Mouse (Mus musculus) cerebellum, adult 2 months (tissue): ENCODE measurements around the gene Phospho2. TPM values are rescaled to one million over a fixed set of nuclear protein-coding genes. Genes with fewer than 3 reads are reported as not detected.
A peak's percentile ranks its signal among the peaks of the same experiment; 100 is the strongest.

Experiments used
- DNase-seq, 2 experiments: peaks; one replicate each; pipeline ENCODE4 v3.0.0; 2021
- H3K27ac ChIP-seq: fragments of 200-500 bp; 2 replicates; pipeline ENCODE4 v1.5.1; 2012; ENCODE audit warnings: low read length, control low read depth, inconsistent platforms; ENCODE audit not compliant: insufficient read depth
- H3K27me3 ChIP-seq: fragments of 200-500 bp; 2 replicates; pipeline ENCODE4 v1.6.1; 2012; ENCODE audit warnings: inconsistent platforms, mild to moderate bottlenecking, low read length, moderate library complexity; ENCODE audit not compliant: control insufficient read depth, insufficient read depth
- H3K4me1 ChIP-seq: fragments of 200-500 bp; 2 replicates; pipeline ENCODE4 v1.6.1; 2011; ENCODE audit warnings: low read length; ENCODE audit not compliant: control insufficient read depth, insufficient read depth
- H3K4me3 ChIP-seq: fragments of 200-500 bp; replicated peaks from 2 replicates; pipeline ENCODE3; 2011; ENCODE audit warnings: mild to moderate bottlenecking, low read depth, low read length, control low read depth; ENCODE audit not compliant: insufficient read depth
- CTCF ChIP-seq: fragments of 200-500 bp; IDR thresholded peaks from 2 replicates; pipeline ENCODE4 v1.5.1; 2011; ENCODE audit warnings: low read depth, mild to moderate bottlenecking, control low read depth, low read length, moderate library complexity, borderline replicate concordance; ENCODE audit not compliant: insufficient read depth
- POLR2A ChIP-seq: fragments of 200-500 bp; IDR thresholded peaks from 2 replicates; pipeline ENCODE4 v1.6.1; 2011; ENCODE audit warnings: low read length, control low read depth, borderline replicate concordance; ENCODE audit not compliant: insufficient read depth
- WGBS: fragments of 180-500 bp; shearing (Covaris S2); methylation state at CpG from one replicate; pipeline ENCODE4 v1.1.7; 2018; 5-methylcytosine and 5-hydroxymethylcytosine counted together
- polyA plus RNA-seq: library from polyadenylated mRNA; depleted of rRNA; stranded (reverse); fragments of >200 nt; gene quantifications from 2 replicates; pipeline ENCODE4 v1.2.3, GENCODE M21; 2012; rRNA removed

Gene Phospho2
- polyA plus RNA-seq, 1 experiment: 51.7 TPM

DNA sequence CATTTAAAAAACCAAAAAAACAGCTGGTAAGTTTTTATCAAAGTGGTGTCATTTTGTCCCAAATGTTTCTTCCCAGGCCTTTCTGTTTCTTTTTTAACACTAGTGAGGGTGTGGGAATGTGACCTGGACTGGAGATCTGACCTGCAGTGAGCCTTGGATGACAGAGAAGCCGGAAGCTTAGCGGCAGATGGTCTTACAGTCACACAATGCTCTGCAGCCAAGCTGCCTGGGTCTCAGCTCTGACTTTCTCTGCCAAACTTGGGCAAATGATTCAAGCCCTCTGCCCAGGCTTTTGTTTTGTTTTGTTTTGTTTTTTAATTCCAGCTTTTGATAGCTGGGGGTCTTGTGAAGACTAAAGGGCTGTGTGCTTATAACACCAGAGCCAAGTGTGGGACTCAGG is 37.0 kb downstream of the Phospho2 start:
- TF ChIP-seq CTCF: no peak
- TF ChIP-seq POLR2A: 0 out of 2 replicates have a peak, but pooled peaks have one; percentile 32
- Histone ChIP-seq H3K4me1 (peaks cover 23% of the 10 kb centered on the region), H3K4me3 (no peak overlapping the region), H3K27ac (peak overlapping the region; percentile 91), H3K27me3 (no peaks in the 10 kb centered on the region)
- 4% methylated on average over 2 of the region's 2 CpGs for WGBS
- DNase-seq: peak; percentile 74 to 88

DNA sequence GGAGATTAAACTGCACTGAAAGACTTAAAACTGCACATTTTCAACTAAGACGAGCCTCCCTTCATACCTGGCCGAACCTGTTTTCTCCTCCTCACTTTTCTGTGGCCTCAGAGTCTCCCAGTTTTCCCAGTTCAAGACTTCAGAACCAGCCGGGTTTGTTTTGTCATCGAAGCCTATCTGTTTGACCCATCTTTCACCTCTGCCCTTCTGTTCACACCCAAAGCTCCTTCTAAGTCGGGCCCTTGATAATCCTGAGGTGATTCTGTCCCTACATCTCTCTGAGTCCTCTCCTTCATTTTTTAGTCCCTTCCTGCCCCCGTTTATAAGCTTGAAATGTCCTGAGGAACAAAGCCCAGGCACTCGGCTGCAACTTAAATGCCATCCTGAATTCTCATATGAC is 38.6 kb downstream of the Phospho2 start:
- TF ChIP-seq POLR2A: no peak
- no peak for TF ChIP-seq CTCF
- H3K27me3 ChIP-seq: no peaks in the 10 kb centered on the region
- DNase-seq: no peak
- H3K4me3 ChIP-seq: no peak overlapping the region
- WGBS: 62% methylated on average over 7 of the region's 7 CpGs
- H3K4me1 ChIP-seq: peaks cover 23% of the 10 kb centered on the region
- H3K27ac ChIP-seq: peak overlapping the region; percentile 4; the same call in 1 of the 2 replicates

DNA sequence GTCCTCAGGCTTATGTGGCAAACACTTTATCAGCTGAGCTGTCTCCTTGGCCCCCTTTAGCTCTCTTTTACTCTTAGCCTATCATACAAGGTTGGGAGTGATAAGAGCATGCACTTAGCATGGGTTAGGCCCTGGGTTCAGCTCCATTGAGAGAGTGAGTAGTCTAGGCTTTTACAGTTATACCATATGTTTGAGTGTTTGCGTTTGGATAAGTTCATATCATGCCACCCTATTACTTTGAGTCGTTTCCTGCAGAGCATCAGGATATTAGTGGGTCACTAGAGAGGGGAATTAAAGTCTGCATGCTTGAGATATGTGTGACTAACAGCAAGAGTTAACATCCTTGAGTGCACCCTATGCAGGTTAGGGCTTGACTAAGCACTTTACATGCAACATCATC is 40.3 kb downstream of the Phospho2 start:
- TF ChIP-seq CTCF (no peak), POLR2A (no peak)
- DNase-seq: no peak
- 93% methylated on average over 2 of the region's 2 CpGs for WGBS
- H3K4me3 ChIP-seq: no peak overlapping the region
- H3K27ac ChIP-seq: no peak overlapping the region
- peaks cover 20% of the 10 kb centered on the region for H3K4me1 ChIP-seq
- H3K27me3 ChIP-seq: no peaks in the 10 kb centered on the region

DNA sequence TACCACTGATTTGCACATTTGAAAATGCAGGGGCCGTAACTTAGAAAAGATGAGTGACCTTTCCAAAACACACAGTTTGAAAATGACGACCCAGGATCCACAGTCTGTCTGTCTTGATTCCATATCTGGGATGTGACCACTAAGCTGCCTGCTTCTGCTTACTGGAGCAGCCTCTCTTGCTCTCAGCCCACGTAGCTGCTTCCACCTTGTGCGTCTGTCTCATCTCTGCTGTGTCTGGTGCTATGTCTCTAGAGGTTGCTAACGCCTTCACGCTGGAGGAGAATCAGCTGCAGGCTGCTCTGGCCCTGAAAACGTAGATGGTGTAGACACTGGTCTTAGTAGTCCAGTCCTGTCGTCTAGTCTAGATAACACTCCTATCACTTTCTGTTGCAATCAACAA is 40.7 kb downstream of the Phospho2 start:
- WGBS: 86% methylated on average over 8 of the region's 8 CpGs
- H3K4me3 ChIP-seq: no peak overlapping the region
- no peak for DNase-seq
- no peak overlapping the region for H3K27ac ChIP-seq
- no peak for TF ChIP-seq POLR2A
- TF ChIP-seq CTCF: no peak
- no peaks in the 10 kb centered on the region for H3K27me3 ChIP-seq
- H3K4me1 ChIP-seq: peaks cover 17% of the 10 kb centered on the region

DNA sequence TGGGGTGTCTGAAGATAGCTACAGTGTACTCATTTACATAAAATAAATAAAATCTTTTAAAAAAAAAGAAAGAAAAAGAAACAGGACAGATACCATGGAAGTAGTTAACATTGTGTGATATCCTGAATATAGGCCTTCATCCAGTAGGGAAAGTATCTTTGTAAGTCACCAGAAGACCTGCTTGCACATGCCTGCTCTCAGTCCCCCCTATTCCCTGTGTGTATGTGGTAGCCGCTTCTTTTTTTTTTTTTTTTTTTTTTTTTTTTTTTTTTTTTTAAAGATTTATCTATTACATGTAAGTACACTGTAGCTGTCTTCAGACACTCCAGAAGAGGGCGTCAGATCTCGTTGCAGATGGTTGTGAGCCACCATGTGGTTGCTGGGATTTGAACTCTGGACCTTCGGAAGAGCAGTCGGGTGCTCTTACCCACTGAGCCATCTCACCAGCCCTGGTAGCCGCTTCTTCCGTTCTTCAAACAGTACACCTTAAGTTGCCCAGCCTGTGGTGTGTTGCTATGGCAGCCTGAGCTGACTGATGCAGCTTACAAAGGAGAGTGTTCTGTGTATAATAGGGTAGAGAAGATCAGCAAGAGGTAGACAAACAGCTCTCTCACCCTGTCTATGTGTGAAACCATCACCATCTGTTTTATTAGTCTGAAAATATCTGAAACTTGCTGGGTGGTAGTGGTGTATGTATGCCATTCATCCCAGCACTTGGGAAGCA is 48.0 kb downstream of the Phospho2 start:
- Histone ChIP-seq H3K4me1 (no peaks in the 10 kb centered on the region), H3K4me3 (no peak overlapping the region), H3K27ac (no peak overlapping the region), H3K27me3 (no peaks in the 10 kb centered on the region)
- 66% methylated on average over 7 of the region's 7 CpGs for WGBS
- DNase-seq: no peak
- TF ChIP-seq POLR2A: no peak
- no peak for TF ChIP-seq CTCF

DNA sequence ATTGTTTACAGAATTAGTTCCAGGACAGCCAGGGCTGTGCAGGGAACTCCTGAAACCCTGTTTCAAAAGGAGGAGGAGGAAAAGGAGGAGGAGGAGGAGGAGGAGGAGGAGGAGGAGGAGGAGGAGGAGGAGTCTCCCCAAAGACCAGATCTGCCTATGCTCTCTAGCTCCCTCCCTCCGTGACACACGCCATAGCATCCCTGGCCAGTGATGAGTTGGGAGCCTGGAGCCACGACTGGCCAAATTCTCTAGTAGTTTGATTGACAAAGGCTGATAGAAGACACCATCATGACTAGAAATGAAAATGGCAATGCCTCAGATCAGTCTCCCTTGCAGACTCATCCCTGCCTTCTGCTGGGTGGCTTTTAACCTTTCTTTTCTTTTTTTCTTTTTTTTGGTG is 48.6 kb downstream of the Phospho2 start:
- Histone ChIP-seq H3K27me3 (no peaks in the 10 kb centered on the region), H3K4me1 (no peaks in the 10 kb centered on the region), H3K27ac (no peak overlapping the region), H3K4me3 (no peak overlapping the region)
- 33% methylated on average over 3 of the region's 3 CpGs for WGBS
- no peak for DNase-seq
- TF ChIP-seq CTCF: peak; percentile 42; the same call in 1 of the 2 replicates
- no peak for TF ChIP-seq POLR2A

DNA sequence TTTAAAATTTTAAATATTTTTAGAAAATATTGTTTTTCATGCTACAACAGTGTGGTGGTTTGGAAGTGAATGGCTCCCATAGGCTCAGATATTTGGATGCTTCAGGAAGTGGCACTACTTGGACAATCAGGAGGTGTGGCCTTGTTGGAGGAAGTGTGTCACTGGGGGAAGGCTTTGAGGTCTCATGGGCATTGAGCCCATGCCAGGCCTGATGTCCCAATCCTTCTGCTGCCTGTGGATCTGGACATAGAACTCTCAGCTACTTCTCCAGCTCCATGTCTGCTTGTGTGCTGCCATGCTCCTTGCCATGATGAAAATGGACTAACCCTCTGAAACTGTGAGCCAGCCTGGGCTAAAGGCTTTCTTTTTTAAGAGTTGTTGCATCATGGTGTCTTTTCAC is 49.3 kb downstream of the Phospho2 start:
- no peak overlapping the region for H3K27ac ChIP-seq
- H3K4me1 ChIP-seq: no peaks in the 10 kb centered on the region
- TF ChIP-seq CTCF (no peak), POLR2A (no peak)
- DNase-seq: no peak
- H3K27me3 ChIP-seq: no peaks in the 10 kb centered on the region
- no peak overlapping the region for H3K4me3 ChIP-seq

DNA sequence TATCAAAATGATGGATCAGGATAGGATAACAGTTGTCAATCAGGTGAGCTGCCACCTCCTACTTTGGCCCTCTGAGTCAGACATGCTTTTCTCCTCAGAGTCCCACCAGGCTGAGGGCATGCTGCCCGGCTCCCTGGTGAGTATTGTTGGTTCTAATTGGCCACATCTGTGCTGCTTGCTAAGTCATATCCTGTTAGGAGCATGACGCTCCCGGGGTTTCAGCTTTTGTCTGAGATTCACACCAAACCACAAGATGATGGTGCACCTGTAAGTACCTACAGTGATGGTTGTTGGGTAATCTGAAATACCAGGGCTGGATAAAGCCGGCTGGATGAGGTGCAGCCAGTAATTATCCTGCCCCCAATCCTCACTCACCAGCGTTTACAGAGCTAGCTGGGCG is 50.8 kb downstream of the Phospho2 start:
- TF ChIP-seq CTCF: no peak
- no peak for TF ChIP-seq POLR2A
- no peak overlapping the region for H3K27ac ChIP-seq
- H3K4me3 ChIP-seq: no peak overlapping the region
- H3K27me3 ChIP-seq: no peaks in the 10 kb centered on the region
- DNase-seq: peak in 1 of 2 experiments; percentile 41
- H3K4me1 ChIP-seq: no peaks in the 10 kb centered on the region
- WGBS: 18% methylated on average over 6 of the region's 6 CpGs

DNA sequence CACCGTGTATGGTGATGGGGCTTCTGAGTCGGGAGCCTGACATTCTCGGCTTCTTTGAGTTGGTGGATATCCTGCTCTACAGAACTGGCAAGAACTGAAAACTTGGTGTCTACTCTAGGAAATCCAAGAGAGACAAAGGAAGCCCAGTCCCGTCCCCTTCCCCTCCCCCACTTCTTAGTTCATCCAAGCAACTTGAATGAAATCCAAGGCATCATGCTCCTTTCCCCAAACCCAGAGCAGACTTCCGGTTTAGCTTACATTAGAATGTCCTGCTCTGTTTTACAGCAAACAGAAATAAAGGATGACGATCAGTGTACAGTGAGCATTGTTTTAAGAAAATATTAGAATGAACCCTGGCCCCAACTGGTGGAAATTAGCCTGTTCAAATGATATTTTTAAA is 59.8 kb downstream of the Phospho2 start:
- no peak for DNase-seq
- H3K4me3 ChIP-seq: no peak overlapping the region
- WGBS: 42% methylated on average over 6 of the region's 6 CpGs
- H3K4me1 ChIP-seq: no peaks in the 10 kb centered on the region
- TF ChIP-seq CTCF (no peak), POLR2A (no peak)
- no peaks in the 10 kb centered on the region for H3K27me3 ChIP-seq
- no peak overlapping the region for H3K27ac ChIP-seq

Other genes starting within 250 kb of the Phospho2 start
- gene Lrp2, start 203.6 kb upstream of the Phospho2 start, polyA plus RNA-seq: 0.08 and 0.11 TPM in 2 replicates
- 21.3 and 23.2 TPM in 2 replicates for gene Bbs5, start 142.5 kb upstream of the Phospho2 start, polyA plus RNA-seq
- 0.13 and 0.16 TPM in 2 replicates for gene Klhl41, start 119.5 kb upstream of the Phospho2 start, polyA plus RNA-seq
- 16.5 and 16.6 TPM in 2 replicates for gene Fastkd1, start 76.1 kb upstream of the Phospho2 start, polyA plus RNA-seq
- 23.2 and 24.0 TPM in 2 replicates for gene Ppig, start 67.1 kb upstream of the Phospho2 start, polyA plus RNA-seq
- gene Ccdc173, start within 50 bp of the Phospho2 start, polyA plus RNA-seq: 2.2 and 2.4 TPM in 2 replicates
- 25.6 and 28.8 TPM in 2 replicates for gene Klhl23, start 32.3 kb downstream of the Phospho2 start, polyA plus RNA-seq
- gene Ssb, start 71.9 kb downstream of the Phospho2 start, polyA plus RNA-seq: 91.0 and 92.8 TPM in 2 replicates
- 16.3 and 17.6 TPM in 2 replicates for gene Mettl5, start 96.0 kb downstream of the Phospho2 start, polyA plus RNA-seq
- gene Ubr3, start 107.6 kb downstream of the Phospho2 start, polyA plus RNA-seq: 63.2 and 67.5 TPM in 2 replicates
- gene Myo3b, start 249.5 kb downstream of the Phospho2 start, polyA plus RNA-seq: 0.08 TPM in 2 replicates